Mouse (Mus musculus): ENCODE results near the gene Chn2. TPM values are rescaled to one million over a fixed set of nuclear protein-coding genes. Genes with fewer than 3 reads are reported as not detected.
A peak's percentile ranks its signal among the peaks of the same experiment; 100 is the strongest.

The Chn2 gene
- polyA plus RNA-seq, 1 experiment from 2014 or later, result 16.8 TPM

GRCm38 (mm10) chr6:54200031-54200722 lies 160.8 kb downstream of the Chn2 start:
- ATAC-seq (replicated peaks; ENCODE audit: low FRiP score, low read depth), result no peak
- Histone ChIP-seq H3K4me1 (replicated peaks; ENCODE audit: insufficient read depth, low read length) (no peaks in the 10 kb centered on the region), H3K4me2 (ENCODE audit: low read length) (no peak overlapping the region), H3K27ac (no peak overlapping the region), H3K36me3 (ENCODE audit: insufficient read depth, low read length) (no peaks in the 10 kb centered on the region), H3K4me3 (replicated peaks; ENCODE audit: low read depth, low read length) (no peak overlapping the region), H3K27me3 (ENCODE audit: insufficient read depth, low read length) (no peaks in the 10 kb centered on the region), H3K9ac (ENCODE audit: low read depth, low read length) (no peak overlapping the region), H3K9me3 (replicated peaks; ENCODE audit: low read length) (no peaks in the 10 kb centered on the region)
- peak; percentile 34 for DNase-seq (ENCODE audit: low spot score)
- TF ChIP-seq CTCF (IDR thresholded peaks at IDR 0.05; ENCODE audit: low read depth), result no peak
- 80% methylated on average over 11 of the region's 11 CpGs for WGBS

DNA sequence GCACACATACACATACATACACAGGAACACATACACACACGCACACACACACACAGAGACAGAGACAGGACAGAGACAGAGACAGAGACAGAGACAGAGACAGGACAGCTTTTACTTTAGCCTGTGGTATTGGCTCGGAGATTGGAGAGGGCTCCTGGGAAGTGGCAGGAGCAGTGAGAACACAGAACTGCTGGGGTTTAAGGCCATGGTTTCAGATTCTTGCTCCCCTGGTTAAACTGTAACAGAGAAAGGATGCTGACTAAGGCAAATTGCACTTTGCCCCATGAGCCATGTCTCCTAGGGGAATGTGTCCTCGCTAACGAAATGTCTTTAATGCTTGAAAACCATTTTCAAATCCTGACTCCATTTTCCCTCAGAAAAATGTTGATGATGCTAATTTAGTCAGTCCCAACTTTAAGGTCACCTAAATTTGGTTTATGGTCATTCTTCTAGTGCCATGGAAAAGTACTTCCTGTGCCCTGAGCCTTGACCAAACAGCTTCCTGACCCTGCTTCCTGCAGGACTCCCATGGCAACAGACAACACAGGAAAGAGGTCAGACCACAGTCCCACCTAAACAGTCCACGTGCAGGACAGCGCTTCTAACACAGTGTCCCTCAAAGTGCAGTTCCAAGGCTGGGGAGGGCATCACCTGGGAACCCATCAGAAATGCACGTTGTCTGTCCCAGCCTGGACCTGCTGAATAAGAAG lies 163.1 kb downstream of the Chn2 start:
- Histone ChIP-seq H3K9ac (ENCODE audit: low read depth, low read length) (no peak overlapping the region), H3K36me3 (ENCODE audit: insufficient read depth, low read length) (no peaks in the 10 kb centered on the region), H3K4me1 (replicated peaks; ENCODE audit: insufficient read depth, low read length) (no peaks in the 10 kb centered on the region), H3K27me3 (ENCODE audit: insufficient read depth, low read length) (no peaks in the 10 kb centered on the region), H3K4me3 (replicated peaks; ENCODE audit: low read depth, low read length) (no peak overlapping the region), H3K4me2 (ENCODE audit: low read length) (no peak overlapping the region), H3K9me3 (replicated peaks; ENCODE audit: low read length) (no peaks in the 10 kb centered on the region), H3K27ac (no peak overlapping the region)
- 52% methylated on average over 7 of the region's 7 CpGs for WGBS
- DNase-seq (ENCODE audit: low spot score), result peak; percentile 53
- ATAC-seq (replicated peaks; ENCODE audit: low FRiP score, low read depth), result peak; percentile 82
- TF ChIP-seq CTCF (IDR thresholded peaks at IDR 0.05; ENCODE audit: low read depth), result no peak

GRCm38 (mm10) chr6:54203316-54203715 lies 164.0 kb downstream of the Chn2 start:
- Histone ChIP-seq H3K9ac (ENCODE audit: low read depth, low read length) (no peak overlapping the region), H3K4me1 (replicated peaks; ENCODE audit: insufficient read depth, low read length) (no peaks in the 10 kb centered on the region), H3K4me2 (ENCODE audit: low read length) (no peak overlapping the region), H3K27me3 (ENCODE audit: insufficient read depth, low read length) (no peaks in the 10 kb centered on the region), H3K27ac (no peak overlapping the region), H3K4me3 (replicated peaks; ENCODE audit: low read depth, low read length) (no peak overlapping the region), H3K36me3 (ENCODE audit: insufficient read depth, low read length) (no peaks in the 10 kb centered on the region), H3K9me3 (replicated peaks; ENCODE audit: low read length) (no peaks in the 10 kb centered on the region)
- WGBS, result 73% methylated on average over 2 of the region's 2 CpGs
- no peak for TF ChIP-seq CTCF (IDR thresholded peaks at IDR 0.05; ENCODE audit: low read depth)
- no peak for DNase-seq (ENCODE audit: low spot score)
- ATAC-seq (replicated peaks; ENCODE audit: low FRiP score, low read depth), result no peak

- no peak for ATAC-seq (replicated peaks; ENCODE audit: low FRiP score, low read depth)
- no peak for DNase-seq (ENCODE audit: low spot score)
- no peak for TF ChIP-seq CTCF (IDR thresholded peaks at IDR 0.05; ENCODE audit: low read depth)
These were observed 164.6 kb downstream of the Chn2 start for GRCm38 (mm10) chr6:54203926-54204325.

GRCm38 (mm10) chr6:54204931-54205330 lies 165.6 kb downstream of the Chn2 start:
- H3K4me1 ChIP-seq (replicated peaks; ENCODE audit: insufficient read depth, low read length), result no peaks in the 10 kb centered on the region
- no peaks in the 10 kb centered on the region for H3K9me3 ChIP-seq (replicated peaks; ENCODE audit: low read length)
- H3K27ac ChIP-seq, result no peak overlapping the region
- TF ChIP-seq CTCF (IDR thresholded peaks at IDR 0.05; ENCODE audit: low read depth), result peak; percentile 75
- H3K36me3 ChIP-seq (ENCODE audit: insufficient read depth, low read length), result no peaks in the 10 kb centered on the region
- DNase-seq (ENCODE audit: low spot score) (peak; percentile 78), ATAC-seq (replicated peaks; ENCODE audit: low FRiP score, low read depth) (0 out of 2 replicates have a peak, but pooled peaks have one; percentile 41)
- no peak overlapping the region for H3K4me3 ChIP-seq (replicated peaks; ENCODE audit: low read depth, low read length)
- WGBS, result 51% methylated on average over 2 of the region's 2 CpGs
- H3K27me3 ChIP-seq (ENCODE audit: insufficient read depth, low read length), result no peaks in the 10 kb centered on the region
- no peak overlapping the region for H3K4me2 ChIP-seq (ENCODE audit: low read length)
- no peak overlapping the region for H3K9ac ChIP-seq (ENCODE audit: low read depth, low read length)

More at GRCm38 (mm10) chr6:54203926-54204325, 164.6 kb downstream of the Chn2 start:
- H3K27me3 ChIP-seq (ENCODE audit: insufficient read depth, low read length), result no peaks in the 10 kb centered on the region
- no peaks in the 10 kb centered on the region for H3K4me1 ChIP-seq (replicated peaks; ENCODE audit: insufficient read depth, low read length)
- no peak overlapping the region for H3K9ac ChIP-seq (ENCODE audit: low read depth, low read length)
- H3K4me2 ChIP-seq (ENCODE audit: low read length), result no peak overlapping the region
- H3K36me3 ChIP-seq (ENCODE audit: insufficient read depth, low read length), result no peaks in the 10 kb centered on the region
- no peak overlapping the region for H3K4me3 ChIP-seq (replicated peaks; ENCODE audit: low read depth, low read length)
- no peaks in the 10 kb centered on the region for H3K9me3 ChIP-seq (replicated peaks; ENCODE audit: low read length)
- 89% methylated on average over 6 of the region's 6 CpGs for WGBS
- no peak overlapping the region for H3K27ac ChIP-seq

GRCm38 (mm10) chr6:54205471-54205870 lies 166.1 kb downstream of the Chn2 start:
- WGBS, result 80% methylated on average over 5 of the region's 5 CpGs
- no peak overlapping the region for H3K4me2 ChIP-seq (ENCODE audit: low read length)
- no peaks in the 10 kb centered on the region for H3K27me3 ChIP-seq (ENCODE audit: insufficient read depth, low read length)
- no peaks in the 10 kb centered on the region for H3K9me3 ChIP-seq (replicated peaks; ENCODE audit: low read length)
- ATAC-seq (replicated peaks; ENCODE audit: low FRiP score, low read depth), result no peak
- no peaks in the 10 kb centered on the region for H3K36me3 ChIP-seq (ENCODE audit: insufficient read depth, low read length)
- no peaks in the 10 kb centered on the region for H3K4me1 ChIP-seq (replicated peaks; ENCODE audit: insufficient read depth, low read length)
- H3K9ac ChIP-seq (ENCODE audit: low read depth, low read length), result no peak overlapping the region
- H3K4me3 ChIP-seq (replicated peaks; ENCODE audit: low read depth, low read length), result no peak overlapping the region
- no peak for TF ChIP-seq CTCF (IDR thresholded peaks at IDR 0.05; ENCODE audit: low read depth)
- DNase-seq (ENCODE audit: low spot score), result no peak
- H3K27ac ChIP-seq, result no peak overlapping the region

All from kidney, postnatal 0 days (tissue).